Mouse (Mus musculus) midbrain, embryonic 11.5 days (tissue): ENCODE measurements around the gene Slc2a5. TPM values are rescaled to one million over a fixed set of nuclear protein-coding genes. Genes with fewer than 3 reads are reported as not detected.
A peak's percentile ranks its signal among the peaks of the same experiment; 100 is the strongest.

Experiments
- ATAC-seq: fragments of 200-750 bp; cut with Nextera tagmentation; 2 replicates; pipeline ENCODE4 v1.8.0; 2017; ENCODE audit warnings: moderate TSS enrichment, moderate library complexity; ENCODE audit not compliant: low FRiP score
- DNase-seq: peaks from one replicate; pipeline ENCODE4 v3.0.0; 2015; ENCODE audit warnings: low spot score; ENCODE audit errors: missing footprints
- H3K27ac ChIP-seq: fragments of 300-500 bp; sonication (generic); 2 replicates; pipeline ENCODE4 v1.5.1; 2014; ENCODE audit warnings: low read depth, low read length
- H3K27me3 ChIP-seq: fragments of 300-500 bp; sonication (generic); 2 replicates; pipeline ENCODE4 v1.6.1; 2014; ENCODE audit warnings: mild to moderate bottlenecking, low read length, moderate library complexity, mixed read lengths; ENCODE audit not compliant: control insufficient read depth, insufficient read depth
- H3K36me3 ChIP-seq: fragments of 300-500 bp; sonication (generic); 2 replicates; pipeline ENCODE4 v1.6.1; 2014; ENCODE audit warnings: mild to moderate bottlenecking, low read length, moderate library complexity, mixed read lengths; ENCODE audit not compliant: control insufficient read depth, insufficient read depth
- H3K4me1 ChIP-seq: fragments of 300-500 bp; sonication (generic); 2 replicates; pipeline ENCODE4 v1.6.1; 2014; ENCODE audit warnings: low read length; ENCODE audit not compliant: control insufficient read depth, insufficient read depth
- H3K4me2 ChIP-seq: fragments of 300-500 bp; sonication (generic); 2 replicates; pipeline ENCODE4 v1.6.1; 2014; ENCODE audit warnings: mild to moderate bottlenecking, moderate library complexity
- H3K4me3 ChIP-seq: fragments of 300-500 bp; sonication (generic); 2 replicates; pipeline ENCODE4 v1.5.1; 2014; ENCODE audit warnings: low read depth, low read length
- H3K9ac ChIP-seq: fragments of 300-500 bp; sonication (generic); 2 replicates; pipeline ENCODE4 v1.6.1; 2014; ENCODE audit warnings: low read length
- H3K9me3 ChIP-seq: fragments of 300-500 bp; sonication (generic); 2 replicates; pipeline ENCODE4 v1.6.1; 2016; ENCODE audit warnings: low read length; ENCODE audit not compliant: control insufficient read depth
- WGBS: fragments of 180-500 bp; shearing (Covaris S2); extraction: QIAGEN DNeasy Blood & Tissue Kit; methylation state at CpG from one replicate; pipeline ENCODE4 v1.1.7; 2014; 5-methylcytosine and 5-hydroxymethylcytosine counted together
- polyA plus RNA-seq: library from polyadenylated mRNA; unstranded; fragments of >200 nt; fragmentation: Nextera tagmentation; extraction: Ambion mirVana; gene quantifications from 2 replicates; pipeline ENCODE4 v1.2.1, GENCODE M21; 2014

Slc2a5 gene
- polyA plus RNA-seq, 1 experiment from 2014 or later, result 1.6 TPM

- no peak overlapping the region for H3K4me3 ChIP-seq
- H3K36me3 ChIP-seq, result no peaks in the 10 kb centered on the region
- H3K27me3 ChIP-seq, result no peaks in the 10 kb centered on the region
- ATAC-seq (no peak), DNase-seq (no peak)
- no peaks in the 10 kb centered on the region for H3K9me3 ChIP-seq
- 61% methylated on average over 8 of the region's 8 CpGs for WGBS
- H3K9ac ChIP-seq, result no peak overlapping the region
- no peaks in the 10 kb centered on the region; the same call in 1 of the 2 replicates for H3K4me1 ChIP-seq
- H3K4me2 ChIP-seq, result no peak overlapping the region
- no peak overlapping the region for H3K27ac ChIP-seq
These were observed 9.5 kb downstream of the Slc2a5 start for GRCm38 (mm10) chr4:150128571-150128970.

GRCm38 (mm10) chr4:150130661-150131060 lies 11.6 kb downstream of the Slc2a5 start:
- no peaks in the 10 kb centered on the region for H3K36me3 ChIP-seq
- H3K9ac ChIP-seq, result no peak overlapping the region
- DNase-seq (no peak), ATAC-seq (no peak)
- WGBS, result 68% methylated on average over 2 of the region's 2 CpGs
- H3K9me3 ChIP-seq, result no peaks in the 10 kb centered on the region
- H3K27me3 ChIP-seq, result no peaks in the 10 kb centered on the region
- H3K4me1 ChIP-seq, result no peaks in the 10 kb centered on the region; the same call in 1 of the 2 replicates
- no peak overlapping the region for H3K27ac ChIP-seq
- H3K4me3 ChIP-seq, result no peak overlapping the region
- no peak overlapping the region for H3K4me2 ChIP-seq

- Histone ChIP-seq H3K4me1 (no peaks in the 10 kb centered on the region; the same call in 1 of the 2 replicates), H3K27ac (no peak overlapping the region), H3K9me3 (no peaks in the 10 kb centered on the region), H3K27me3 (no peaks in the 10 kb centered on the region), H3K36me3 (no peaks in the 10 kb centered on the region), H3K4me3 (0 out of 2 replicates have a peak overlapping the region, but pooled peaks have one; percentile 4), H3K4me2 (peak overlapping the region; percentile 14; the same call in 1 of the 2 replicates), H3K9ac (peak overlapping the region; percentile 3; the same call in 1 of the 2 replicates)
- no peak for ATAC-seq
- no peak for DNase-seq
- WGBS, result 29% methylated on average over 24 of the region's 24 CpGs
These were observed 13.7 kb downstream of the Slc2a5 start for GRCm38 (mm10) chr4:150132692-150133271.

GRCm38 (mm10) chr4:150135254-150135653 lies 16.2 kb downstream of the Slc2a5 start:
- no peak for ATAC-seq
- peak; percentile 60 for DNase-seq
- 92% methylated on average over 7 of the region's 7 CpGs for WGBS
- Histone ChIP-seq H3K27me3 (no peaks in the 10 kb centered on the region), H3K9ac (no peak overlapping the region), H3K4me1 (peaks cover 2% of the 10 kb centered on the region), H3K9me3 (no peaks in the 10 kb centered on the region), H3K27ac (no peak overlapping the region), H3K4me3 (no peak overlapping the region), H3K36me3 (no peaks in the 10 kb centered on the region), H3K4me2 (no peak overlapping the region)

GRCm38 (mm10) chr4:150136693-150137092 lies 17.6 kb downstream of the Slc2a5 start:
- Histone ChIP-seq H3K4me1 (peaks cover 2% of the 10 kb centered on the region), H3K27me3 (no peaks in the 10 kb centered on the region)

GRCm38 (mm10) chr4:150137368-150138083 lies 18.4 kb downstream of the Slc2a5 start:
- peak; percentile 90 for DNase-seq
- Histone ChIP-seq H3K4me2 (no peak overlapping the region; the same call in 1 of the 2 replicates), H3K4me1 (peaks cover 2% of the 10 kb centered on the region), H3K9me3 (no peaks in the 10 kb centered on the region), H3K36me3 (no peaks in the 10 kb centered on the region), H3K27me3 (no peaks in the 10 kb centered on the region), H3K9ac (no peak overlapping the region), H3K4me3 (no peak overlapping the region), H3K27ac (no peak overlapping the region)
- WGBS, result 88% methylated on average over 7 of the region's 7 CpGs
- ATAC-seq, result peak; percentile 7; the same call in 1 of the 2 replicates

More at GRCm38 (mm10) chr4:150136693-150137092, 17.6 kb downstream of the Slc2a5 start:
- DNase-seq, result peak; percentile 98
- Histone ChIP-seq H3K9ac (no peak overlapping the region), H3K4me3 (no peak overlapping the region), H3K9me3 (no peaks in the 10 kb centered on the region), H3K4me2 (no peak overlapping the region), H3K27ac (no peak overlapping the region), H3K36me3 (no peaks in the 10 kb centered on the region)
- WGBS, result 5% methylated on average over 10 of the region's 10 CpGs
- ATAC-seq, result peak; percentile 57

GRCm38 (mm10) chr4:150138084-150138543 lies 19.0 kb downstream of the Slc2a5 start:
- Histone ChIP-seq H3K4me2 (peak overlapping the region; percentile 28), H3K27me3 (no peaks in the 10 kb centered on the region), H3K27ac (no peak overlapping the region), H3K9ac (no peak overlapping the region), H3K4me3 (no peak overlapping the region; the same call in 1 of the 2 replicates), H3K9me3 (no peaks in the 10 kb centered on the region), H3K36me3 (no peaks in the 10 kb centered on the region), H3K4me1 (peaks cover 2% of the 10 kb centered on the region; the same call in 1 of the 2 replicates)
- DNase-seq (peak; percentile 89), ATAC-seq (peak; percentile 68)
- 40% methylated on average over 9 of the region's 9 CpGs for WGBS

- no peaks in the 10 kb centered on the region for H3K9me3 ChIP-seq
- 72% methylated on average over 13 of the region's 13 CpGs for WGBS
- no peak overlapping the region for H3K4me3 ChIP-seq
- no peak overlapping the region for H3K4me2 ChIP-seq
- H3K36me3 ChIP-seq, result no peaks in the 10 kb centered on the region
- ATAC-seq (no peak), DNase-seq (no peak)
- peaks cover 2% of the 10 kb centered on the region; the same call in 1 of the 2 replicates for H3K4me1 ChIP-seq
- H3K27me3 ChIP-seq, result no peaks in the 10 kb centered on the region
- H3K9ac ChIP-seq, result no peak overlapping the region
- no peak overlapping the region for H3K27ac ChIP-seq
These were observed 20.0 kb downstream of the Slc2a5 start for GRCm38 (mm10) chr4:150139090-150139489.

GRCm38 (mm10) chr4:150140346-150140745 lies 21.3 kb downstream of the Slc2a5 start:
- no peaks in the 10 kb centered on the region for H3K27me3 ChIP-seq
- WGBS, result 71% methylated on average over 7 of the region's 7 CpGs
- ATAC-seq (no peak), DNase-seq (no peak)
- no peak overlapping the region for H3K4me3 ChIP-seq
- no peaks in the 10 kb centered on the region for H3K9me3 ChIP-seq
- peaks cover 2% of the 10 kb centered on the region; the same call in 1 of the 2 replicates for H3K4me1 ChIP-seq
- no peaks in the 10 kb centered on the region for H3K36me3 ChIP-seq
- H3K4me2 ChIP-seq, result no peak overlapping the region
- no peak overlapping the region for H3K27ac ChIP-seq
- H3K9ac ChIP-seq, result no peak overlapping the region
